Mouse (Mus musculus) midbrain, embryonic 16.5 days (tissue): ENCODE measurements around the gene Abat. TPM values are rescaled to one million over a fixed set of nuclear protein-coding genes. Genes with fewer than 3 reads are reported as not detected.
"Not testable (repeated sequence)": the region's sequence is repeated elsewhere in the genome, so short reads cannot be mapped to it uniquely, and the experiment has no call there.

Experiments used
- ATAC-seq: fragments of 200-750 bp; cut with Nextera tagmentation; 2 replicates; pipeline ENCODE4 v1.8.0; 2017; ENCODE audit warnings: moderate TSS enrichment
- H3K27ac ChIP-seq: fragments of 300-500 bp; sonication (generic); 2 replicates; pipeline ENCODE4 v1.5.1; 2014; ENCODE audit warnings: mild to moderate bottlenecking, low read length, mixed read lengths
- H3K27me3 ChIP-seq: fragments of 300-500 bp; sonication (generic); 2 replicates; pipeline ENCODE4 v1.6.1; 2014; ENCODE audit warnings: low read depth, low read length, mixed read lengths; ENCODE audit not compliant: control insufficient read depth, insufficient read depth
- H3K36me3 ChIP-seq: fragments of 300-500 bp; sonication (generic); 2 replicates; pipeline ENCODE4 v1.6.1; 2014; ENCODE audit warnings: mild to moderate bottlenecking, low read length, moderate library complexity, mixed read lengths; ENCODE audit not compliant: control insufficient read depth, insufficient read depth
- H3K4me1 ChIP-seq: fragments of 300-500 bp; sonication (generic); 2 replicates; pipeline ENCODE4 v1.6.1; 2014; ENCODE audit warnings: mild to moderate bottlenecking, low read length, mixed read lengths; ENCODE audit not compliant: control insufficient read depth, insufficient read depth
- H3K4me2 ChIP-seq: fragments of 300-500 bp; sonication (generic); 2 replicates; pipeline ENCODE4 v1.6.1; 2014; ENCODE audit warnings: mild to moderate bottlenecking, low read length, mixed read lengths
- H3K4me3 ChIP-seq: fragments of 300-500 bp; sonication (generic); 2 replicates; pipeline ENCODE4 v1.5.1; 2014; ENCODE audit warnings: low read depth, mild to moderate bottlenecking, low read length, moderate library complexity, mixed read lengths
- H3K9ac ChIP-seq: fragments of 300-500 bp; sonication (generic); 2 replicates; pipeline ENCODE4 v1.6.1; 2014; ENCODE audit warnings: low read depth, low read length, mixed read lengths
- H3K9me3 ChIP-seq: fragments of 300-500 bp; sonication (generic); replicated peaks from 2 replicates; pipeline ENCODE4 v1.6.1; 2014; ENCODE audit warnings: mild to moderate bottlenecking, low read length, mixed read lengths; ENCODE audit not compliant: control insufficient read depth, poor library complexity, severe bottlenecking
- WGBS: fragments of 180-500 bp; shearing (Covaris S2); extraction: QIAGEN DNeasy Blood & Tissue Kit; methylation state at CpG from one replicate; pipeline ENCODE4 v1.1.7; 2014; 5-methylcytosine and 5-hydroxymethylcytosine counted together
- polyA plus RNA-seq: library from polyadenylated mRNA; unstranded; fragments of >200 nt; fragmentation: Nextera tagmentation; extraction: Ambion mirVana; gene quantifications from 2 replicates; pipeline ENCODE4 v1.2.1, GENCODE M21; 2015

The Abat gene
- polyA plus RNA-seq, 1 experiment from 2014 or later, result 76.8 TPM

DNA sequence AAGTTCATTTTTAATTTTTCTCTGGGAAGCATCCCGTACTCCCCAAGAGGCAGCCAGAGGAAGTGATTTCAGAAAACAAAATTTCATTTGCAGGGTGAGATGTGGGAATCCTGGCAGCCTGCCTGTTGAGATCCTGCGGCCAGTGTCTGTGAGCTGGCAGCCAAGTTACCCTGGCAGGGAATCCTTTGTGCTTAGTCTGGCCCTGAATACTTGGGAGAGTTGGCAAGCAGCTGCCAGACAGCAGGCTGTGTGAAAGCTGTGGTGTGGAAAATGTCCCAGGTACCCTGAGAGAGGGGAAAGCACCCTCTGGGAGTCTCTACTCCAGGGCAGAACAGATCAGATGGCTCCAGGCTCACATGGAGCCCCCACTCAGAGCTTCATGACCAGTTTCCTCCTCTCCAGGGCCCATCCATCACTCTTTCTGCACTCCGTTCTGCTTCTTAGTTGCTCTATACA, 27.7 kb downstream of the Abat start:
- Histone ChIP-seq H3K4me3 (no peak overlapping the region), H3K9ac (peak overlapping the region; percentile 25), H3K27me3 (no peaks in the 10 kb centered on the region), H3K9me3 (no peaks in the 10 kb centered on the region), H3K36me3 (no peaks in the 10 kb centered on the region), H3K4me1 (peaks cover 28% of the 10 kb centered on the region), H3K27ac (peak overlapping the region; percentile 80), H3K4me2 (peak overlapping the region; percentile 23)
- 40% methylated on average over 3 of the region's 3 CpGs for whole genome bisulfite sequencing
- peak; percentile 72 for ATAC-seq

DNA sequence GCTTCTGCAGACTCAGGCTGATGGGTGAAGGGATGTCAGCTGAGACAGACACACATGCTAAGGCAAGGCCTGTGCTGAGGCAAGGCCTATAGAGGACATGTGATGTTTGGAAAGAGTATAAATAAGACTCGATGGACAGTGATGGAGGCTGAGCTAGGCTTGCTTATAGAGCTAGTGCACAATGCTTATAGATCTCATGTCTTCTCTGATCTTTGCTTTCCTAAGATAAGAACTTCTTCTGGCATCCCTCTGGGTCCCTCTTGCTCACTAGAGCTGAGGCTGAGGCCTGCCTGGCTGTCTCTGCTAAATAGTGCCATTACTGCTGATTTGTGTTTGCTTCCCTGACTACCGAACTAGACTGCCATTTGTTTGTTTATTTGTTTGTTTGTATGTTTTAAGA, 34.6 kb downstream of the Abat start:
- Histone ChIP-seq H3K27me3 (no peaks in the 10 kb centered on the region), H3K4me2 (no peak overlapping the region), H3K4me1 (no peaks in the 10 kb centered on the region), H3K36me3 (peaks cover 4% of the 10 kb centered on the region; the same call in 1 of the 2 replicates), H3K4me3 (no peak overlapping the region), H3K27ac (no peak overlapping the region), H3K9me3 (no peaks in the 10 kb centered on the region), H3K9ac (no peak overlapping the region)
- whole genome bisulfite sequencing, result 86% methylated on average over 2 of the region's 2 CpGs
- ATAC-seq, result no peak

DNA sequence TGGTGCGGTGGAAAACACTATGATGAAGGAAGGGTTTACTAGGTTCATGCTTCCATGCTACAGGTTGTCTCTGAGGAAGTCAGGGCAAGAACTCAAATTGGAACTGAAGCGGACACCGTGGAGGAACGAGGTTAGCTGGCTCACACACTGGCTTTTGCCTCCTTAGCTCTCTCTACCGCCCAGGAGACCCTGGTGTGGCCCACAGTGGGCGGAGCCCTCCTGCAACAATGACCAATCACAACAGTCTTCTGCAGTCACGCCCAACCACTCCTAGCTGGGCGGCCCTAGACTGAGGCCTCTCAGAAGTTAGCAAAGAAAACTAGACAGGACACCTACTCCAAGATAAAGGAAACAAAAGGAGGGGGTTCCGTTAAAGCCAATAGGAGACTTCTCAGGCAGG, 36.3 kb downstream of the Abat start:
- no peaks in the 10 kb centered on the region for H3K9me3 ChIP-seq
- ATAC-seq, result no peak
- no peak overlapping the region for H3K9ac ChIP-seq
- no peak overlapping the region for H3K27ac ChIP-seq
- no peak overlapping the region for H3K4me3 ChIP-seq
- no peaks in the 10 kb centered on the region for H3K27me3 ChIP-seq
- H3K36me3 ChIP-seq, result peaks cover 9% of the 10 kb centered on the region; the same call in 1 of the 2 replicates
- WGBS, result 75% methylated on average over 9 of the region's 9 CpGs
- H3K4me2 ChIP-seq, result no peak overlapping the region
- no peaks in the 10 kb centered on the region for H3K4me1 ChIP-seq

- H3K9me3 ChIP-seq, result no peaks in the 10 kb centered on the region; the same call in 1 of the 2 replicates
- no peak overlapping the region for H3K9ac ChIP-seq
- H3K27ac ChIP-seq, result no peak overlapping the region
- H3K36me3 ChIP-seq, result peaks cover 5% of the 10 kb centered on the region; the same call in 1 of the 2 replicates
- H3K4me3 ChIP-seq, result no peak overlapping the region
- ATAC-seq, result no peak
- WGBS, result 92% methylated on average over 3 of the region's 3 CpGs
- no peaks in the 10 kb centered on the region for H3K27me3 ChIP-seq
- no peaks in the 10 kb centered on the region for H3K4me1 ChIP-seq
- H3K4me2 ChIP-seq, result no peak overlapping the region
Observed at GRCm38 (mm10) chr16:8554351-8554750, 41.1 kb downstream of the Abat start.

DNA sequence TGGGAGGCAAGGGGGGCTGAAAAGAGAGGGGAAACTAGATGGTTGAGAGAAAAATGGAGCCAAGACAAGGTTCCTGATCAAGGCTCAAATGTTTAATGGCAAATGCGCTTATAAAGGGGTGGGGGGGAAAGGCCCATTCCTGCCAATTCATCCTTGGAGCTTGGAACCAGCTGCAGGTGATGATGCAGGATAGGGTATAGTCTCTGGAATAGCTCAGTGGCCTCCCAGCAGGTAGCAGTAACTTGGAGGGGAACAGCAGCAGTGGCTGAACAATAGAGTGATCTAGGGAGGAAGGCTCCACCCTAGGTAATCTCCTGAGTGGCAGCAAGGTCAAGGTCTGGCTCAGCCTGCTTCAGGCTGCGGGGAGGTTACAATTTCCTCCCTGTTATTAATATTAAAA, 41.5 kb downstream of the Abat start:
- not testable (repeated sequence) for H3K36me3 ChIP-seq, H3K27me3 ChIP-seq, H3K9ac ChIP-seq, H3K4me3 ChIP-seq, ATAC-seq, H3K27ac ChIP-seq, H3K4me2 ChIP-seq, H3K4me1 ChIP-seq, H3K9me3 ChIP-seq
- WGBS, result 98% methylated on average over 2 of the region's 2 CpGs

DNA sequence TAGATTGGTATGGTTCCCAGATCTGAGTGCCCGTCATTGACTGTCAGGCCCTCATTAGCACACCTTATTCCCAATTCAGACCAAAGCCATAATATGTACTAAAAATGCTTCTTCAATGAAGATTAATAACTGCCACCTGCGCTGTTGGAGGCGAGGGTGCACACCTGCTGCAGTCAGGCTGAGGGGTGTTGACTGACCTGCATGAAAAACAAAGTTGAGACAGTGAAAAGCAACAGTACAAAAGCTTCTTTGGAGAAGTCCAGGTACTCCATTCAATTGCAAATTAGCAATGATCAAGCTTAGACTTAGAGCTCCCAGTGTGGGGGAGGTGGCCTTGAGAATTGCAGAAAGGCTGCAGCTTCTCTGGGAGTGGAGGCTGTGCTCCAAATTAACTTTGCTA, 42.1 kb downstream of the Abat start:
- not testable (repeated sequence) for H3K9me3 ChIP-seq, H3K9ac ChIP-seq, H3K4me1 ChIP-seq, ATAC-seq, H3K4me3 ChIP-seq, H3K36me3 ChIP-seq, H3K27ac ChIP-seq, H3K27me3 ChIP-seq, H3K4me2 ChIP-seq
- 75% methylated on average over 3 of the region's 3 CpGs for WGBS

DNA sequence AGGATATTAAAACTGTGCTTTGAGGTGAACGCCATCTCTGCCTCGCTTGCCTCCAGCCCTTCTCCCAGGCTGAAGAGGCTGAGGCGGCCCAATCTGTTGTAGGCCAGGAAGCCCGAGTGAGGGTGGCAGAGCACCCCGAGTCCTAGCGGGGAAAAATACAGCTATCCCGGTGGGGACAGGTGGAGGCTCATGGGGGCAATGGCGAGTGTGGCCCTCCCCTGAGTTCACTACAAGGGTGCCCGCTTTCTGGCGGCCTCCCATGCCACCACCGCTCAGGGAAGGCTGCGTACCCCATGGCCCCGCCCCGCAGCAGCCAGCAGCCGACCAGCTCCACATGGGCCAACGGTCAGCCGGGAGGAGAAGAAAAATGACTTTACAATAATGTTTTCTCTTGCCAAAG, 46.9 kb downstream of the Abat start:
- Histone ChIP-seq H3K9me3 (peaks cover 5% of the 10 kb centered on the region; the same call in 1 of the 2 replicates), H3K36me3 (no peaks in the 10 kb centered on the region), H3K4me3 (no peak overlapping the region), H3K4me2 (no peak overlapping the region), H3K4me1 (no peaks in the 10 kb centered on the region), H3K9ac (no peak overlapping the region), H3K27me3 (no peaks in the 10 kb centered on the region), H3K27ac (no peak overlapping the region)
- WGBS, result 94% methylated on average over 17 of the region's 17 CpGs
- ATAC-seq, result no peak

DNA sequence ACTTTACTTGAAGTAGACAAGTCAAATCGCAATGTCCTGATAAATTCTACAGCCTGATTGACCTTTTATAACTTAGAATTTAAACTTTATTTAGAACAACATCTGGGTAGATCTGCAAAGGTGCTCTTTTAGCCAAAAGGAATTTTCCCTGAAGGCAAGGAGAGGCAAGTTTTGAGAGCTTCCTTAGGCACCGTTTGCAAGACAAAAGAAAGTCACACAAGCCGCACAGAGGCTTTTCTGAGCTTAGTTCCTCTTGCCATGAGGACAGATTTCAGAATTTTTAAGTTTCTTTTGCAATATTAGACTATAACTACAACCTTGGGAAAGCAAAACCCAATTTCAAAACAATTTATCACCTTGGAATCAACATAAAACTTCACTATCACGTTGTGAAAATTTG, 47.9 kb downstream of the Abat start:
- H3K36me3 ChIP-seq, H3K4me2 ChIP-seq, H3K9ac ChIP-seq, H3K4me3 ChIP-seq, ATAC-seq, H3K27me3 ChIP-seq, H3K4me1 ChIP-seq, H3K9me3 ChIP-seq, H3K27ac ChIP-seq: not testable (repeated sequence)
- WGBS, result 38% methylated on average over 4 of the region's 4 CpGs

DNA sequence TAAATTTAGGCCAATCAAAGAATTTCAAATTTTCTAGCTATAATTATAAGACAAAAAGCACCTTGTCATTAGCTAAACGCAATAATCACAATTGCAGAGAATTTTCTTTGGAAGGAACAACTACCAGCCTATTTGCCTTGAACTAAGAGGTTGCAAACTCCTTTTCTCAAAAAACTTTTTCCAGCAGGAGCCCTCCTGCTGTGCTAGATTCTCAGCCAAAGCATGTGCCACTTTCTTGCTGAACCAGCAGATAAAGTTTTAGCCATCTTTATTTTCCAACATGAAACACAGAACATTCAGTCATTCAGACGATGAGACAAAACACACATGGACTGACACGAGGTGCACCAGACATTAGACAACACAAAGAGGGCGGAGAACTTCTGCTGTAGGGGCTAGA, 48.6 kb downstream of the Abat start:
- WGBS, result 45% methylated on average over 4 of the region's 4 CpGs
- not testable (repeated sequence) for H3K4me2 ChIP-seq, H3K4me1 ChIP-seq, ATAC-seq, H3K9ac ChIP-seq, H3K27me3 ChIP-seq, H3K36me3 ChIP-seq, H3K27ac ChIP-seq, H3K9me3 ChIP-seq, H3K4me3 ChIP-seq

GRCm38 (mm10) chr16:8562827-8563226, 49.6 kb downstream of the Abat start:
- H3K36me3 ChIP-seq, H3K4me2 ChIP-seq, H3K4me3 ChIP-seq, H3K9me3 ChIP-seq, H3K27me3 ChIP-seq, ATAC-seq, H3K4me1 ChIP-seq, H3K9ac ChIP-seq, H3K27ac ChIP-seq: not testable (repeated sequence)
- 70% methylated on average over 3 of the region's 3 CpGs for WGBS
